ENCODE assay signal across 9 mouse cellular contexts in genomic region chr2:93217015-93217414, GRCm38 (mm10). TPM values are rescaled to one million over a fixed set of nuclear protein-coding genes. Genes with fewer than 3 reads are reported as not detected.
DNase-seq lines count a peak whose midpoint lies in the region; ATAC-seq and TF ChIP-seq lines count a peak whose summit lies in the region.
"Had no signal": no experiment of that assay in that cellular context is flagged by ENCODE, and none has a peak within 500 bp of the region (broad histone marks: within the 10 kb centered on the region; RNA-seq: fewer than 3 reads in every experiment).

No protein-coding gene starts in this region.

- H3K27ac ChIP-seq in ES-E14 (ENCODE audit: insufficient read depth, low read depth, low read length, poor library complexity, severe bottlenecking) = no peak overlapping the region
- no peak overlapping the region for H3K27ac ChIP-seq in forebrain, postnatal 0 days (ENCODE audit: low read depth, low read length)
- H3K27ac ChIP-seq in lung, postnatal 0 days (ENCODE audit: low read length) = no peak overlapping the region
- H3K27ac ChIP-seq: liver, embryonic 15.5 days had no signal

- DNase-seq in ES-E14 (ENCODE audit: low read depth, low spot score) = peak; percentile 68
- peak; percentile 92 for DNase-seq in cerebellum, adult 11-12 months
- peak; percentile 92 for DNase-seq in forebrain, postnatal 0 days
- DNase-seq in heart, postnatal 36 days = peak; percentile 88 to 91
- DNase-seq in layer of hippocampus, adult 8-10 months (ENCODE audit: low spot score in 2 of 2) = peak; percentile 73 to 89
- DNase-seq in lung, postnatal 0 days (ENCODE audit: low spot score) = peak; percentile 90
- peak; percentile 90 for DNase-seq in retina, postnatal 1 day
- peak; percentile 96 for DNase-seq in thymus, postnatal 4 days

- H3K9me3 ChIP-seq in ES-E14 (ENCODE audit: control insufficient read depth, insufficient read depth, low read depth, low read length) = no peaks in the 10 kb centered on the region
- no peaks in the 10 kb centered on the region for H3K9me3 ChIP-seq in forebrain, postnatal 0 days (ENCODE audit: low read length)
- H3K9me3 ChIP-seq in lung, postnatal 0 days (ENCODE audit: low read length) = no peaks in the 10 kb centered on the region
- H3K9me3 ChIP-seq: liver, embryonic 15.5 days had no signal

- peaks cover 0 to 6% of the 10 kb centered on the region in 2 experiments; a peak in 1 of 4 replicates for H3K4me1 ChIP-seq in ES-E14 (ENCODE audit: control insufficient read depth in 2 of 2, insufficient read depth in 2 of 2, low read length in 2 of 2, poor library complexity in 1 of 2)
- 0 out of 2 replicates have a peak, but pooled peaks cover 4% of the 10 kb centered on the region for H3K4me1 ChIP-seq in forebrain, postnatal 0 days (ENCODE audit: insufficient read depth)
- H3K4me1 ChIP-seq in lung, postnatal 0 days (ENCODE audit: insufficient read depth, low read depth, low read length) = no peaks in the 10 kb centered on the region

- no peaks in the 10 kb centered on the region for H3K27me3 ChIP-seq in forebrain, postnatal 0 days (ENCODE audit: insufficient read depth, low read length)
- no peaks in the 10 kb centered on the region for H3K27me3 ChIP-seq in lung, postnatal 0 days (replicated peaks; ENCODE audit: insufficient read depth, low read length)
- H3K27me3 ChIP-seq: liver, embryonic 15.5 days had no signal

- H3K36me3 ChIP-seq in ES-E14 (ENCODE audit: control insufficient read depth, insufficient read depth, low read length, poor library complexity, severe bottlenecking) = no peaks in the 10 kb centered on the region
- no peaks in the 10 kb centered on the region; the same call in 1 of the 2 replicates for H3K36me3 ChIP-seq in forebrain, postnatal 0 days (ENCODE audit: insufficient read depth)
- H3K36me3 ChIP-seq in lung, postnatal 0 days (ENCODE audit: insufficient read depth, low read length) = no peaks in the 10 kb centered on the region
- H3K36me3 ChIP-seq: liver, embryonic 15.5 days had no signal

- WGBS in forebrain, postnatal 0 days = 16% methylated on average over 7 of the region's 7 CpGs
- 21% methylated on average over 7 of the region's 7 CpGs for WGBS in lung, postnatal 0 days

- H3K4me2 ChIP-seq in forebrain, postnatal 0 days (ENCODE audit: low read depth) = no peak overlapping the region
- H3K4me2 ChIP-seq in lung, postnatal 0 days (replicated peaks; ENCODE audit: low read depth, low read length) = no peak overlapping the region
- H3K4me2 ChIP-seq: liver, embryonic 15.5 days had no signal

- no peak overlapping the region for H3K9ac ChIP-seq in ES-E14 (ENCODE audit: insufficient read depth, low read depth, low read length, poor library complexity, severe bottlenecking)
- no peak overlapping the region for H3K9ac ChIP-seq in forebrain, postnatal 0 days
- no peak overlapping the region for H3K9ac ChIP-seq in lung, postnatal 0 days (replicated peaks; ENCODE audit: low read depth)
- H3K9ac ChIP-seq: liver, embryonic 15.5 days had no signal

- in situ Hi-C loops in ES-E14 (cut with MboI; ENCODE audit: low sequenced_read_pairs in 2 of 2, unreplicated experiment in 2 of 2) = loop anchor here in 1 of 2 experiments (10.0 kb wide), 1 partner anchor 208 kb away; no protein-coding TSS in a partner anchor

- intact Hi-C loops in heart, postnatal 36 days (cut with DNase I) = loop anchor here (1.0 to 10.0 kb wide), 4 partner anchors 116 to 558 kb away; no protein-coding TSS in a partner anchor

- H3K4me3 ChIP-seq in ES-E14 (ENCODE audit: insufficient read depth in 1 of 2, low read depth in 1 of 2, low read length in 2 of 2, poor library complexity in 1 of 2, severe bottlenecking in 1 of 2) = no peak overlapping the region
- H3K4me3 ChIP-seq in forebrain, postnatal 0 days (ENCODE audit: low read depth, low read length) = no peak overlapping the region
- no peak overlapping the region for H3K4me3 ChIP-seq in lung, postnatal 0 days (ENCODE audit: low read depth, low read length)
- H3K4me3 ChIP-seq: liver, embryonic 15.5 days had no signal

- peak; percentile 92 for ATAC-seq in forebrain, postnatal 0 days
- ATAC-seq in lung, postnatal 0 days = peak; percentile 72

- TF ChIP-seq CTCF in forebrain, postnatal 0 days (IDR thresholded peaks at IDR 0.05; ENCODE audit: low read depth) = peak; percentile 88
- TF ChIP-seq CTCF in lung, postnatal 0 days (IDR thresholded peaks at IDR 0.05) = peak; percentile 81

- no peak for TF ChIP-seq EP300 in lung, postnatal 0 days (IDR thresholded peaks at IDR 0.05)

TF ChIP-seq in ES-E14, 5 proteins besides CTCF, POLR2A, EP300 and RAD21:
- TF ChIP-seq ZC3H11A (IDR thresholded peaks at IDR 0.05; ENCODE audit: borderline replicate concordance, low read depth, low read length) (peak; percentile 46; the same call in 1 of the 2 replicates), HCFC1 (IDR thresholded peaks at IDR 0.05; ENCODE audit: borderline replicate concordance, insufficient read depth, low read length) (no peak)

RNA-seq across cellular contexts. Expression of gene Trp53i11, which starts 29.7 kb away (rescaled TPM):
- 21.7 and 39.3 TPM in 2 replicates for total RNA-seq in ES-E14 (2012; rRNA removed)
- total RNA-seq in forebrain, postnatal 0 days (2014; rRNA removed) = 113 and 132 TPM in 2 replicates
- 95.2 and 123 TPM in 2 replicates for polyA plus RNA-seq in forebrain, postnatal 0 days (2015; fragmentation: Nextera tagmentation; extraction: Ambion mirVana)
- 10 to 100 TPM; 32.8 to 43.4 TPM for total RNA-seq in heart, postnatal 36 days (2021)
- total RNA-seq in layer of hippocampus, adult 8-10 months (2022) = 10 to 100 TPM; 65.0 to 87.9 (median 80.4) TPM
- 14.8 and 21.1 TPM in 2 replicates for polyA plus RNA-seq in lung, postnatal 0 days (2015; fragmentation: Nextera tagmentation; extraction: Ambion mirVana)
